Mouse (Mus musculus): Measurements from ENCODE around the gene Apon. TPM values are rescaled to one million over a fixed set of nuclear protein-coding genes. Genes with fewer than 3 reads are reported as not detected.

The Apon gene
- polyA plus RNA-seq, 1 experiment from 2014 or later, result 0.11 TPM

DNA sequence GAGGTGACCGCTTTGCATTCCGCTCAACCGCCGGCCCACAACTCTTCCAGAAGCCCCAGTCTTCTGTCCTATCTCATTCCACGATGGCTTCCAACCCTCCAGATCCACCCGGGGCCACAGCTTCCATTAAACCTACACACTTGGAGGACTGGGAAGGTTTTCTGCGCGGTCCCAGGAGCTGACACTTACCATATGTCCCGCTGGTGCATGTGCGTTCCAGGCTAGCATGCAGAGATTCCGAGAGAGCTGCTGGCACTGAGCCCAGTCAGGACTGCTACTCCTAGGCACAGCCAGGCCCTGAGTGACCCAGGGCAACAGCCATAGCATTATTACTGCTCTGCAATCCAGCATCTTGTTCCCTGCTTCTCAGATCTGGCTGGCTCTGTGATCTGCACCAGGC is 43.7 kb downstream of the Apon start:
- Histone ChIP-seq H3K36me3 (ENCODE audit: control insufficient read depth, insufficient read depth, low read length) (no peaks in the 10 kb centered on the region), H3K9ac (ENCODE audit: low read depth, low read length) (no peak overlapping the region), H3K4me1 (ENCODE audit: control insufficient read depth, insufficient read depth, low read depth, low read length) (peaks cover 5% of the 10 kb centered on the region; the same call in 1 of the 2 replicates), H3K27ac (ENCODE audit: low read depth, low read length) (no peak overlapping the region), H3K4me2 (ENCODE audit: low read length) (no peak overlapping the region), H3K27me3 (replicated peaks; ENCODE audit: control insufficient read depth, insufficient read depth, low read length) (no peaks in the 10 kb centered on the region), H3K9me3 (ENCODE audit: control insufficient read depth, low read length) (no peaks in the 10 kb centered on the region), H3K4me3 (ENCODE audit: low read length) (no peak overlapping the region)
- 72% methylated on average over 11 of the region's 11 CpGs for whole genome bisulfite sequencing
- 0 out of 2 replicates have a peak, but pooled peaks have one; percentile 38 for ATAC-seq

DNA sequence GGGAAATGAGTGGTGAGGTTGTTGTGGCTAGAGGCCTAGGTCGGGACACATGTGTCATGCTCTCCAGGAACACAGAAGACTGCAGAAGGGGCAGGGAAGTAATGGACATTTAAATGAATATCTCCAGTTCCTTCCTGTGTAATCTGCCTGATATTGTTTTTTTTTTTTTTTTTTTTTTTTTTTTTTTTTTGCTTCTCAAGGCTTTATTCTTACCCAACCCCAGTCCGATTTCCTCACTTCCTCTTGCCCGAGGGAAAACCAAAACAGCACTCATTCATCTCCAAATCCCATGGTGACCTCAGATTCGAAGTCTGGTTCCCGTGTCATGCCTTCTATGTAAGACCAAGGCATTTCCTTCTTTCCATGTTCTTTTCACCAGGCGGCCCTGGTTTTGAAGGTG is 44.3 kb downstream of the Apon start:
- H3K36me3 ChIP-seq (ENCODE audit: control insufficient read depth, insufficient read depth, low read length), result no peaks in the 10 kb centered on the region
- WGBS, result 81% methylated on average over 6 of the region's 6 CpGs
- no peak overlapping the region for H3K4me3 ChIP-seq (ENCODE audit: low read length)
- ATAC-seq, result no peak
- no peak overlapping the region for H3K4me2 ChIP-seq (ENCODE audit: low read length)
- peaks cover 5% of the 10 kb centered on the region; the same call in 1 of the 2 replicates for H3K4me1 ChIP-seq (ENCODE audit: control insufficient read depth, insufficient read depth, low read depth, low read length)
- H3K27ac ChIP-seq (ENCODE audit: low read depth, low read length), result no peak overlapping the region
- no peaks in the 10 kb centered on the region for H3K27me3 ChIP-seq (replicated peaks; ENCODE audit: control insufficient read depth, insufficient read depth, low read length)
- no peaks in the 10 kb centered on the region for H3K9me3 ChIP-seq (ENCODE audit: control insufficient read depth, low read length)
- H3K9ac ChIP-seq (ENCODE audit: low read depth, low read length), result no peak overlapping the region

DNA sequence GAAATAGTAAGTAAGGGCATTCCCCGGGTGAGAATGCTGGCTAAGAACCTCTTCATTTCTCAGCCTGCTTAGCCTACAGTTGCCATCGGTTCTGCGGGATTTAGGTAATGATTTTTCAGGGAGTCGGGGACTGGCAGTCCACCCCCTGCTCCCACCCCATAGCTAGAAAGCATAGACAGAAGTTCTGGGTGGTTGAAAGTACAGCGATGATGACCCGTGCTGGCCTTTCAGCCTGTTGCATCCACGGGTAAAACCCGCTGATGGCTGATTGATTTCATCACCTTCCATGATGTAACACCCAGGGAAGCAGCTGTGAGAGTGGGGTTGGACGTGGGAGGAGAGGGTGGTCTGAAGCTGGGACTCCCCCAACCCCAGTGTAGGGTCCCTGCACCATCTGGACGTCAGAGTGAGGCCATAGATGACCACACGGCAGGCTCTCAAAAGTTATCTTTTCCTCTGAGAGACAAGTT is 44.8 kb downstream of the Apon start, which contains the start of gene Il23a:
TSS of gene Il23a (minus strand) at position 51 of the 470 bp plus-strand sequence.
- H3K36me3 ChIP-seq (ENCODE audit: control insufficient read depth, insufficient read depth, low read length), result no peaks in the 10 kb centered on the region
- H3K4me1 ChIP-seq (ENCODE audit: control insufficient read depth, insufficient read depth, low read depth, low read length), result peaks cover 7% of the 10 kb centered on the region
- no peaks in the 10 kb centered on the region for H3K9me3 ChIP-seq (ENCODE audit: control insufficient read depth, low read length)
- no peaks in the 10 kb centered on the region for H3K27me3 ChIP-seq (replicated peaks; ENCODE audit: control insufficient read depth, insufficient read depth, low read length)
- no peak within 1 kb of the TSS for H3K4me3 ChIP-seq (ENCODE audit: low read length)
- no peak for ATAC-seq
- H3K4me2 ChIP-seq (ENCODE audit: low read length), result no peak within 1 kb of the TSS
- 82% methylated on average over 11 of the region's 11 CpGs for WGBS
- no peak within 1 kb of the TSS for H3K9ac ChIP-seq (ENCODE audit: low read depth, low read length)
- H3K27ac ChIP-seq (ENCODE audit: low read depth, low read length), result no peak within 1 kb of the TSS

DNA sequence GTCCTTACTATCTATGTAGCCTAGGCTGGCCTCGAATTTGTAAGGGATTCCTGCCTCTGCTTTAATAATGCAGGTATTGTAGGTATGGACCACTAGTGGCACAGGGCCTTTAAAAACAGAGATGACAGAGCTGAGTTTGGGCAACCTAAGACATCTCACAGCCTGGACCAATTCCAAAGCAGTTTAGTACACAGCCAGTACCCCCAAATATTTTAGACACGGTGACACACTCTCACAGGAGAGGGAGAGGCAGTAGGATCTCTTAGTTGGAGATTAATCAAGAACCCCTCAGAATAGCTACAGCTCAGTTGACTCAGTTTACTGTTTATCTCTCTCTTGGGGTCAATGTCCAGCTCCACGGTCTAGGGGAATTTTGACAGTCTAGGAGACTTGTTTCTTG is 48.5 kb downstream of the Apon start:
- Histone ChIP-seq H3K9me3 (ENCODE audit: control insufficient read depth, low read length) (no peaks in the 10 kb centered on the region), H3K4me1 (ENCODE audit: control insufficient read depth, insufficient read depth, low read depth, low read length) (peaks cover 14% of the 10 kb centered on the region), H3K27ac (ENCODE audit: low read depth, low read length) (peak overlapping the region; percentile 98), H3K4me3 (ENCODE audit: low read length) (peak overlapping the region; percentile 57), H3K36me3 (ENCODE audit: control insufficient read depth, insufficient read depth, low read length) (no peaks in the 10 kb centered on the region), H3K27me3 (replicated peaks; ENCODE audit: control insufficient read depth, insufficient read depth, low read length) (no peaks in the 10 kb centered on the region), H3K9ac (ENCODE audit: low read depth, low read length) (peak overlapping the region; percentile 73), H3K4me2 (ENCODE audit: low read length) (peak overlapping the region; percentile 72)
- 40% methylated on average over 3 of the region's 3 CpGs for WGBS
- ATAC-seq, result no peak

DNA sequence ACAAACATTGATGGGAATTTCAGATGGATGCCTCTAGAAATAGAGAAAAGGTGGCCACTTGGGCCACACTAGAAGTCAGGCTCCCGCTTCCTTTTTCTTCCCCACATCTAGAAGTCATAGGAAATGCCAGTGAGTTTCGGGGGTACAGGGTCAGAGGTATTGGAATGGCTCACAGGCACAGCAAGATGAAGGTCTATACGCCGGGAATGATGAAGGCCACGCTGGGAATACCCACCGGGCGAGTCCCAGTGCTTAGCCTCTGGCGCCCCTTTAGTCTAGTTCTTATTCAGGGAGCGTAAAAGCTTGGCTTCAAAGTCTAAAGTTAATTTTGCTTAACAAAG is 48.9 kb downstream of the Apon start:
- Histone ChIP-seq H3K9ac (ENCODE audit: low read depth, low read length) (peak overlapping the region; percentile 73), H3K4me3 (ENCODE audit: low read length) (peak overlapping the region; percentile 57), H3K9me3 (ENCODE audit: control insufficient read depth, low read length) (no peaks in the 10 kb centered on the region), H3K36me3 (ENCODE audit: control insufficient read depth, insufficient read depth, low read length) (no peaks in the 10 kb centered on the region), H3K4me1 (ENCODE audit: control insufficient read depth, insufficient read depth, low read depth, low read length) (peaks cover 14% of the 10 kb centered on the region), H3K27me3 (replicated peaks; ENCODE audit: control insufficient read depth, insufficient read depth, low read length) (no peaks in the 10 kb centered on the region), H3K4me2 (ENCODE audit: low read length) (peak overlapping the region; percentile 72), H3K27ac (ENCODE audit: low read depth, low read length) (peak overlapping the region; percentile 98)
- 0% methylated on average over 9 of the region's 9 CpGs for WGBS
- ATAC-seq, result peak; percentile 62

DNA sequence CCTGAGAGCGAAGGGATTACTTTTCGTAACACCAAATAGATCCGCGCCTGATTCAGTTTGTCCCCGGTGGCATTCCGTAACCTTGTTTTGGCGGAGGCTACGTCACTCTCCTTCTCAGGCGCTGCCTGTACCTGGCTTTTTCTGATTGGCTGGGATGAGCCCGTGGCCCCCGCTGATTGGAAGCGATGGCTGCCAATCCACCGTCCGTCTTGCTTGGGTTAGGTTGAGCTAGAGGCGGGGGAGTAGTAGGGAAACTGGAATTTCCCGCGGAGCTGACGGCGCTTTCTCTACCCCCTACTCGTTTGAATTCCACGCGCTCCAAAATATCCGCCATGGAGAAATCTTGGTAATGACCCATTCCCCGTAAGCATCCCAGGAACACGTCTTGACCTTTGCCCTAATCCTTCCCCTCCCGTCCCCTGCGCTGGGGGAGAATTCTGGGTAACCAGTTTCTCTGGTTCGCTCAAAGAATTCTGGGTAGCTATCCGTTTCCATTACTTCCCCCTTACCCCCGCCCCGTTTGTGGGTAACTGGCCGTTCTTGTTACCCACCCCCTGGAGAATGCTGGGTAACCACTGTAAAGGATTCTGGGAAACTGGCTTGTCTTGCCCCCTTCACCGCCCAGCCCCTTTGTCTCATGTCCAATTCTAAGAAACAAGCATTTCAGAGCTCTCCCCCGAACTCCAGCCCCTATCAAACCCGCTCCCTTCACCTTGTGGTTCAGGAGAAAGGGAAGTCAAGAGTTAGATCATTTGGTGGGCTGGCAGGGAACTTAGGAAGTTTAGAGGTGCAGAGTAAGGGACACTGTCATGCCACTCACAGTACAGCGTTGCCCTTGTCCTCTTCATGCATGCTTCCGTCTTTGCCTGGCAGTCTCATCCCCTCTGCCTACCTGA is 49.5 kb downstream of the Apon start, which contains the start of gene Pan2:
TSS of gene Pan2 (plus strand) at position 210 of the 896 bp plus-strand sequence.
- 2% methylated on average over 37 of the region's 37 CpGs for whole genome bisulfite sequencing
- Histone ChIP-seq H3K27me3 (replicated peaks; ENCODE audit: control insufficient read depth, insufficient read depth, low read length) (no peaks in the 10 kb centered on the region), H3K4me1 (ENCODE audit: control insufficient read depth, insufficient read depth, low read depth, low read length) (peaks cover 14% of the 10 kb centered on the region), H3K36me3 (ENCODE audit: control insufficient read depth, insufficient read depth, low read length) (no peaks in the 10 kb centered on the region), H3K9me3 (ENCODE audit: control insufficient read depth, low read length) (no peaks in the 10 kb centered on the region), H3K27ac (ENCODE audit: low read depth, low read length) (peak within 1 kb of the TSS; percentile 98), H3K4me2 (ENCODE audit: low read length) (peak within 1 kb of the TSS; percentile 89), H3K9ac (ENCODE audit: low read depth, low read length) (peak within 1 kb of the TSS; percentile 79), H3K4me3 (ENCODE audit: low read length) (peak within 1 kb of the TSS; percentile 57)
- peak; percentile 99 for ATAC-seq

Other genes starting within 250 kb of the Apon start
- gene Hsd17b6, start 246.5 kb upstream of the Apon start, polyA plus RNA-seq (2015; fragmentation: Nextera tagmentation; extraction: Ambion mirVana), result not detected in 2 replicates
- gene Prim1, start 238.9 kb upstream of the Apon start, polyA plus RNA-seq (2015; fragmentation: Nextera tagmentation; extraction: Ambion mirVana), result 37.2 and 40.2 TPM in 2 replicates
- 426 and 444 TPM in 2 replicates for gene Naca, start 218.5 kb upstream of the Apon start, polyA plus RNA-seq (2015; fragmentation: Nextera tagmentation; extraction: Ambion mirVana)
- 359 and 361 TPM in 2 replicates for gene Ptges3, start 195.1 kb upstream of the Apon start, polyA plus RNA-seq (2015; fragmentation: Nextera tagmentation; extraction: Ambion mirVana)
- gene Atp5b, start 170.8 kb upstream of the Apon start, polyA plus RNA-seq (2015; fragmentation: Nextera tagmentation; extraction: Ambion mirVana), result 2,423 and 2,704 TPM in 2 replicates
- gene Baz2a, start 162.5 kb upstream of the Apon start, polyA plus RNA-seq (2015; fragmentation: Nextera tagmentation; extraction: Ambion mirVana), result 6.9 and 7.3 TPM in 2 replicates
- gene Rbms2, start 73.8 kb upstream of the Apon start, polyA plus RNA-seq (2015; fragmentation: Nextera tagmentation; extraction: Ambion mirVana), result 8.2 and 10.7 TPM in 2 replicates
- gene Gls2, start 59.6 kb upstream of the Apon start, polyA plus RNA-seq (2015; fragmentation: Nextera tagmentation; extraction: Ambion mirVana), result 1.8 and 2.4 TPM in 2 replicates
- 23.6 and 25.5 TPM in 2 replicates for gene Spryd4, start 42.3 kb upstream of the Apon start, polyA plus RNA-seq (2015; fragmentation: Nextera tagmentation; extraction: Ambion mirVana)
- gene Mip, start 28.3 kb upstream of the Apon start, polyA plus RNA-seq (2015; fragmentation: Nextera tagmentation; extraction: Ambion mirVana), result 0.11 and 0.24 TPM in 2 replicates
- 19.7 and 22.4 TPM in 2 replicates for gene Timeless, start 22.0 kb upstream of the Apon start, polyA plus RNA-seq (2015; fragmentation: Nextera tagmentation; extraction: Ambion mirVana)
- 0.24 TPM in 1 of 2 replicates, not detected in the other for gene Apof, start 14.6 kb downstream of the Apon start, polyA plus RNA-seq (2015; fragmentation: Nextera tagmentation; extraction: Ambion mirVana)
- gene Stat2, start 16.5 kb downstream of the Apon start, polyA plus RNA-seq (2015; fragmentation: Nextera tagmentation; extraction: Ambion mirVana), result 19.3 and 22.2 TPM in 2 replicates
- gene Il23a, start 44.7 kb downstream of the Apon start, polyA plus RNA-seq (2015; fragmentation: Nextera tagmentation; extraction: Ambion mirVana), result 0.22 and 0.73 TPM in 2 replicates
- gene Pan2, start 49.2 kb downstream of the Apon start, polyA plus RNA-seq (2015; fragmentation: Nextera tagmentation; extraction: Ambion mirVana), result 18.2 and 20.9 TPM in 2 replicates
- 196 and 202 TPM in 2 replicates for gene Cnpy2, start 68.4 kb downstream of the Apon start, polyA plus RNA-seq (2015; fragmentation: Nextera tagmentation; extraction: Ambion mirVana)
- 303 and 314 TPM in 2 replicates for gene Cs, start 83.6 kb downstream of the Apon start, polyA plus RNA-seq (2015; fragmentation: Nextera tagmentation; extraction: Ambion mirVana)
- 11.4 and 32.3 TPM in 2 replicates for gene Coq10a, start 114.9 kb downstream of the Apon start, polyA plus RNA-seq (2015; fragmentation: Nextera tagmentation; extraction: Ambion mirVana)
- gene Ankrd52, start 123.0 kb downstream of the Apon start, polyA plus RNA-seq (2015; fragmentation: Nextera tagmentation; extraction: Ambion mirVana), result 9.9 and 12.1 TPM in 2 replicates
- gene Slc39a5, start 147.1 kb downstream of the Apon start, polyA plus RNA-seq (2015; fragmentation: Nextera tagmentation; extraction: Ambion mirVana), result 0.36 and 0.41 TPM in 2 replicates
- gene Nabp2, start 157.4 kb downstream of the Apon start, polyA plus RNA-seq (2015; fragmentation: Nextera tagmentation; extraction: Ambion mirVana), result 126 and 150 TPM in 2 replicates
- gene Rnf41, start 157.6 kb downstream of the Apon start, polyA plus RNA-seq (2015; fragmentation: Nextera tagmentation; extraction: Ambion mirVana), result 96.7 and 98.3 TPM in 2 replicates
- 136 and 168 TPM in 2 replicates for gene Smarcc2, start 205.2 kb downstream of the Apon start, polyA plus RNA-seq (2015; fragmentation: Nextera tagmentation; extraction: Ambion mirVana)
- gene Myl6, start 240.0 kb downstream of the Apon start, polyA plus RNA-seq (2015; fragmentation: Nextera tagmentation; extraction: Ambion mirVana), result 946 and 1,028 TPM in 2 replicates
- 6.7 and 7.1 TPM in 2 replicates for gene Myl6b, start 244.6 kb downstream of the Apon start, polyA plus RNA-seq (2015; fragmentation: Nextera tagmentation; extraction: Ambion mirVana)

All from hindbrain, embryonic 16.5 days (tissue).